Mouse (Mus musculus): ENCODE results near the gene G2e3. TPM values are rescaled to one million over a fixed set of nuclear protein-coding genes. Genes with fewer than 3 reads are reported as not detected.

G2e3 gene
- 105 TPM in 1 of 2 replicates, not detected in the other for polyA plus RNA-seq (2012; ENCODE audit: insufficient read depth, insufficient read length, low replicate concordance, missing spikeins)

DNA sequence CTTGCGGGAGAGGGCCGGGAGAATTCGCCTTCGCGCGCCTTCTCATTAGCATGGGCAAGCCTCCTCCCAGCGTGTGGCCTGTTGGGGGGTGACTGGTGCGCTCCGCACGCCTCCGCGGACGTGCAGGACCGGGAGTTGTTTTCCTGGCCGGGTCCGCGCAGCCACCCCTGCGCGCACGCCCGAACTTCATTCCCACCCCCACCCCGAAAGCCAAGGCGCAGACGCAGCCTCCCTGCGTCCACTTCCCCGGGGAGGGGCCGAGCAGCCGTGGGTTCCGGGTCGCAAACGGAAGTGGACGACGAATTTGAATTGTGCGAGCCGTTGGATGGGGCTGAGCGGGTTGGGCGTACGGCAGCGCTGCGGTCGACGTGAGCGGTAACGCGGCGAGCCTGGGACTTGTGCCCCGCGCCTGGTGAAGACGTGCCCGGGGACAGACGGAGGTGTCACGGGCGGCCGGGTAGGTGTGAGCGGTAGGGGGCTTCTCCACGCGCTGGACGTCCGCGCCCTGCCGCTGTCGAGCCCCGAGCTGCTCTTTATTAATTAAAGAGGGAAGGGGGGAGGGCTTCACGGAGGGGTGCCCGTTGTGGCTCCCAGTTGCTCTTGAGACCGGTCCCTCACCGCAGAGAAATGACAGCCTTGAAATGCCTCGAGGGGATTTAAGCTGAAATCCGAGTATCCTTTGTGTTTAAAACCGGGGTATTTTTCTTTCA lies at the start of gene G2e3:
G2e3 (plus strand) TSS at position 74 of the 710 bp plus-strand sequence.
- under 1% methylated on average over 70 of the region's 70 CpGs for WGBS
- TF ChIP-seq CTCF (IDR thresholded peaks at IDR 0.05; ENCODE audit: insufficient read depth, low read depth, low read length), result no peak
- peak; percentile 69 for TF ChIP-seq POLR2A (IDR thresholded peaks at IDR 0.05; ENCODE audit: insufficient read depth, low read depth, low read length)
- H3K4me1 ChIP-seq (ENCODE audit: control insufficient read depth, insufficient read depth, low read length), result no peaks in the 10 kb centered on the region
- H3K27ac ChIP-seq (ENCODE audit: insufficient read depth, low read depth, low read length), result peak within 1 kb of the TSS; percentile 6; the same call in 1 of the 2 replicates
- H3K4me3 ChIP-seq (ENCODE audit: insufficient read depth, low read depth, low read length), result peak within 1 kb of the TSS; percentile 58

DNA sequence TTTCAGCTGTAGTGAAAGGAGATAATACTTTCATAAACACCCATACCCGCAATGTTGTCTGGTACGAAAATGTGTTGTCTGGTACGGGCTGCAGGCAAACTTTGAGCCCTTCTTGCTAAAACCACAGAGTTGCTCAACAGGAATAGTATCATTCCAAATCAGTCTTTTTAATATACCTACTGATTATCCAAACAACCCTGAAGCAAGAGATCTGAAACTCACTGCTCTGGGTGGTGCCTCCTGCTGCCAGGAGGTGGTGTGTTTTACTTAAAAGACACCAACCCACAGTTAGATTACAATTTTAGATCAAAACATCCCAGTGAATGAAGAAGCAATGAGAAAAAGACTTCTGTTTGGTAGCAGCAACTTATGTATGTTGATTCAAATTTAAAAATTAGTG lies 24.3 kb upstream of the G2e3 start:
- TF ChIP-seq POLR2A (IDR thresholded peaks at IDR 0.05; ENCODE audit: insufficient read depth, low read depth, low read length) (no peak), CTCF (IDR thresholded peaks at IDR 0.05; ENCODE audit: insufficient read depth, low read depth, low read length) (no peak)
- Histone ChIP-seq H3K27ac (ENCODE audit: insufficient read depth, low read depth, low read length) (no peak overlapping the region), H3K4me1 (ENCODE audit: control insufficient read depth, insufficient read depth, low read length) (no peaks in the 10 kb centered on the region), H3K4me3 (ENCODE audit: insufficient read depth, low read depth, low read length) (no peak overlapping the region)
- 66% methylated on average over 3 of the region's 3 CpGs for WGBS

DNA sequence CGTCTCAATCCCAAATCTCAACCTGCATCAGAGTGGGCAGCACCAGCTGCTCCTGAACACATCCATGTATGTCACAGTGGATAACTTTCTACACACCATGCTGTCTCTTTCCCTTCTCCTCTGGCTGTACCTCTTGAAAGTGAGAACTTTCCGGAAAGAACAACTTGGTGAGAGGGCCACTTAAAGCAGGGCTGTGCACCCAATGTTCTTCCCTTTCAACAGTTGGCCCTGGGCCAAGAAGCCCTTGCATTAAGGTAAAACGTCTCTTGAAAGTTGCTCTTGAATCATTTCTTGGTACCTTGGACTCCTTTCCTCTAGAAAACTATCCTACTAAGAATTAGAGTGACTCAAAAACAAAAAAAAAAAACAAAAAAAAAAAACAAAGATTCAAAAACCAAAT lies 21.0 kb upstream of the G2e3 start:
- no peak overlapping the region for H3K4me3 ChIP-seq (ENCODE audit: insufficient read depth, low read depth, low read length)
- WGBS, result 83% methylated on average over 3 of the region's 3 CpGs
- TF ChIP-seq CTCF (IDR thresholded peaks at IDR 0.05; ENCODE audit: insufficient read depth, low read depth, low read length) (no peak), POLR2A (IDR thresholded peaks at IDR 0.05; ENCODE audit: insufficient read depth, low read depth, low read length) (no peak)

DNA sequence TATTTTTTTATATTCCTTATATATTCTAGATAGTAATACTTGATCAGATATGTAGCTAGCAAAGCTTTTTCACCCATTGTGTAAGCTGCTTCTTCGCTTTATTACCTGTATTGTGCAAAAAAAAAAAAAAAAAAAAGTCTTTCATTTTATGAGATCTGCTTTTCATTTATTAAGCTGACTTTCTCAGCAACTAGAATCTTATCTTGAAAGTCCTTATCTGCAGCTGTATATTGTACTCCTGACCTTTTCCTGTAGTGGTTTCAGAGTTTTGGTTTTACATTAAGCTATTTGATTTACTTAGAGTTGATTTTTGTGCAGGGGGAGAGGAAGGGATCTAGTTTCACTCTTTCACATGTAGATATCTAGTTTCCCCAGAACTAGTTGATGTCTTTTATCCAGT lies 10.8 kb upstream of the G2e3 start:
- no peak overlapping the region for H3K27ac ChIP-seq (ENCODE audit: insufficient read depth, low read depth, low read length)
- WGBS, result 94% methylated on average over 1 of the region's 1 CpGs
- no peaks in the 10 kb centered on the region for H3K4me1 ChIP-seq (ENCODE audit: control insufficient read depth, insufficient read depth, low read length)
- no peak overlapping the region for H3K4me3 ChIP-seq (ENCODE audit: insufficient read depth, low read depth, low read length)
- TF ChIP-seq POLR2A (IDR thresholded peaks at IDR 0.05; ENCODE audit: insufficient read depth, low read depth, low read length) (no peak), CTCF (IDR thresholded peaks at IDR 0.05; ENCODE audit: insufficient read depth, low read depth, low read length) (no peak)

More for the DNA sequence above, 21.0 kb upstream of the G2e3 start:
- no peak overlapping the region for H3K27ac ChIP-seq (ENCODE audit: insufficient read depth, low read depth, low read length)
- no peaks in the 10 kb centered on the region for H3K4me1 ChIP-seq (ENCODE audit: control insufficient read depth, insufficient read depth, low read length)

DNA sequence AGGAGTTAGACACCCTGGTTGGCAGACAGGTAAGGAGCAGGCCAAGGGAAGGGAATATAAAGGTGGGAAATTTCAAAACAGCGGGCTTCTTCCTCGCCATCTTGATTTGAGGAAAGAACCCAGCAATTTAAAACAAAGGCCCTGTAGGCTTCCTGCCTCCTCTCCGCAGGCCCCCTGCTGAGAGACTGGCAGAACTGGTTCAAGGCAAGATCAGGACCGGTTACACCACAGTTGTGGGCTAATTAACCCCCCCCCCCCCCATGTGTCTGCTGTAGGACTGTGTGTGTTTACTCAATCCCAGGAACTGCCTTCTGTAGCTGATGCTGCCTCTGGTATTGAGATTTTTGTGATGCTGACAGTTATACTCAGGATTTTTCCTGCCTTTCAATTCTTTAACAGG lies 1.7 kb upstream of the G2e3 start:
- no peak for TF ChIP-seq CTCF (IDR thresholded peaks at IDR 0.05; ENCODE audit: insufficient read depth, low read depth, low read length)
- no peak for TF ChIP-seq POLR2A (IDR thresholded peaks at IDR 0.05; ENCODE audit: insufficient read depth, low read depth, low read length)
- WGBS, result 44% methylated on average over 4 of the region's 4 CpGs
- Histone ChIP-seq H3K4me1 (ENCODE audit: control insufficient read depth, insufficient read depth, low read length) (no peaks in the 10 kb centered on the region), H3K27ac (ENCODE audit: insufficient read depth, low read depth, low read length) (no peak overlapping the region), H3K4me3 (ENCODE audit: insufficient read depth, low read depth, low read length) (no peak overlapping the region)

DNA sequence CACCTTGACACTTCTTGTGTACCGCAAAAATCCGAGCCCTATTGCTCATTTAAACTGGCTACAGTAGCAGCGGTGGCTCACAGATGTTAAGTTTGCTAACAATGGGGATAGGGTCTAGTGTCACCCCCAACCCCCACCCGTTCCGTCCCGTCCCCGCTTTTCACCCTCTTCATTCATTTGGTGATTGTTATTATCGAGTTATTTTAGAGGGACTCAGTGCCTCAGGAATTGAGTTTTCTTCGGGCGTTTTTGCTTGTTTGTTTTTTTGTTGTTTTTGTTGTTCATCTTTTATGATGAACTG lies 787 bp downstream of the G2e3 start:
- H3K4me3 ChIP-seq (ENCODE audit: insufficient read depth, low read depth, low read length), result peak overlapping the region; percentile 58
- H3K4me1 ChIP-seq (ENCODE audit: control insufficient read depth, insufficient read depth, low read length), result no peaks in the 10 kb centered on the region
- 0 out of 2 replicates have a peak overlapping the region, but pooled peaks have one; percentile 6 for H3K27ac ChIP-seq (ENCODE audit: insufficient read depth, low read depth, low read length)
- WGBS, result under 1% methylated on average over 10 of the region's 10 CpGs
- no peak for TF ChIP-seq CTCF (IDR thresholded peaks at IDR 0.05; ENCODE audit: insufficient read depth, low read depth, low read length)
- no peak for TF ChIP-seq POLR2A (IDR thresholded peaks at IDR 0.05; ENCODE audit: insufficient read depth, low read depth, low read length)

DNA sequence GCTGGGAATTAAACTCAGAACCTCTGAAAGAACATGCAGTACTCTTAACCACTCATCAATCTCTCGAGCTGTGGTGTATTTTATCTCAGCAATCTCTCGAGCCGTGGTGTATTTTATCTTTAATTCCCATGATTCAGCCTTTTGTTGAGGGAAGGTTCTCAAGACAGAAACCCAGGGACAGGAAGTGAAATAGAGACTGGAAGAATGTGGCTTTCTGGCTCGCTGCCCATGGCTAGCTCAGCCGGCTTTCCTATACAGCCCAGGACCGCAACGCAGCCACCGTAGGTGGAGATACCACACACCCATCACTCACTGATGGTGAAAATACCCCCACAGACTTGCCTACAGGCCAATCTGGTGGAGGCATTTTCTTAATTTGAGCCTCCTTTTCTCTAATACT lies 7.4 kb downstream of the G2e3 start:
- no peak overlapping the region for H3K27ac ChIP-seq (ENCODE audit: insufficient read depth, low read depth, low read length)
- no peak overlapping the region for H3K4me3 ChIP-seq (ENCODE audit: insufficient read depth, low read depth, low read length)
- 75% methylated on average over 8 of the region's 8 CpGs for WGBS
- TF ChIP-seq CTCF (IDR thresholded peaks at IDR 0.05; ENCODE audit: insufficient read depth, low read depth, low read length) (no peak), POLR2A (IDR thresholded peaks at IDR 0.05; ENCODE audit: insufficient read depth, low read depth, low read length) (no peak)
- H3K4me1 ChIP-seq (ENCODE audit: control insufficient read depth, insufficient read depth, low read length), result no peaks in the 10 kb centered on the region

DNA sequence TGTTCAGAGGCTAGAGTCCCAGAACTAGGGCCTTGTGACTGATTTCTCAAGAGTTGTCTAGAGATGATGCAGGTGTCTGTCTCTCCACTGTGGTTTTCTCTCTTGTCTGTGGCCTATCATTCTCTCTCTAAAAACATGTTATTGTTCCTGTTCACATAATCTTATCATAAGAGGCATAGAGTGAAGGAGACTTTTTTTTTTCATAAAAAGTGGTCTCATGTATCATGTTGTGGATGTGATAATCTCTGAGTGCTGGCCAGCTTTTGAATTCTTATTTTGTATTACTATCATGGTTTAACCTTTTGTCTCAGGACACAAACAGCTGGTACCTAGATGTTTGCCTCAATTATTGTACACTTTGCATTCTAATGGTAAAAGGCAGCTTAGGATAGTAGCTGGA lies 13.4 kb downstream of the G2e3 start:
- Histone ChIP-seq H3K4me3 (ENCODE audit: insufficient read depth, low read depth, low read length) (no peak overlapping the region), H3K27ac (ENCODE audit: insufficient read depth, low read depth, low read length) (no peak overlapping the region), H3K4me1 (ENCODE audit: control insufficient read depth, insufficient read depth, low read length) (no peaks in the 10 kb centered on the region)
- TF ChIP-seq CTCF (IDR thresholded peaks at IDR 0.05; ENCODE audit: insufficient read depth, low read depth, low read length), result no peak
- no peak for TF ChIP-seq POLR2A (IDR thresholded peaks at IDR 0.05; ENCODE audit: insufficient read depth, low read depth, low read length)

DNA sequence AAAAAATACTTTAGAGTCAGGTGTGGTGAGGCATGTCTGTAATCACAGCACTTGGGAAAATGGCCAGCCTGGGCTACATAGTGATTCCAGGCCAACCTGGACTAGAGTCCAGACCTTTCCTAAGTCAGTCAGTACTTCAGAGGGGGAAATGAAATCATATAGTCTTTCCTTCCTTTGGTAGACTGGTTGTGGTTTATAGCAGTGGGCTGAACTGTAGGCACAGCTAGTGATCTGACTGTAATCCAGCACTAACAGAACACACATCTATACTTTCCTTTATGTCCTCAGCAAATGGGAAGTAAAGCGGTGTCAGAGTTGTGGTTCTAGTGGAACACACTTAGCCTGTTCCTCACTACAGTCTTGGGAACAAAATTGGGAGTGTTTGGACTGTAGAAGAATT lies 15.0 kb downstream of the G2e3 start:
- no peak for TF ChIP-seq POLR2A (IDR thresholded peaks at IDR 0.05; ENCODE audit: insufficient read depth, low read depth, low read length)
- H3K27ac ChIP-seq (ENCODE audit: insufficient read depth, low read depth, low read length), result no peak overlapping the region
- no peaks in the 10 kb centered on the region for H3K4me1 ChIP-seq (ENCODE audit: control insufficient read depth, insufficient read depth, low read length)
- 92% methylated on average over 1 of the region's 1 CpGs for WGBS
- no peak overlapping the region for H3K4me3 ChIP-seq (ENCODE audit: insufficient read depth, low read depth, low read length)

DNA sequence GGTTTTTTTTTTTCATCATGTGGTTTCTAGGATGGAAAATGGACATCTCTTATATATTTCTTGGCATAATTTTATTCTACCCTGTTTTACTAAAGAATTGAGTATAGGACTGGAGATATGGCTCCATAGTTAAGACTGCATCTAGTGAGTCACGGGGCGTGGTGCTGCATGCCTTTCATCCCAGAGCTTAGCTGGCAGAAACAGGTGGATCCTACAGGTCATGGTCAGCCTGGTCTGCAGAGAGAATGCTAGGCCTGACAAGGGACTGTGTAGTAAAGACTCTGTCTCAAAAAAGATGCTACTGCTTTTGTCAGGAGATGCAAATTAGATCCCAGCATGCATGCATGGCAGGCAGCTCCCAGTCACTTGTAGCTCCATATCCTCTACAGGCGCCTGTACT lies 20.6 kb downstream of the G2e3 start:
- TF ChIP-seq POLR2A (IDR thresholded peaks at IDR 0.05; ENCODE audit: insufficient read depth, low read depth, low read length) (no peak), CTCF (IDR thresholded peaks at IDR 0.05; ENCODE audit: insufficient read depth, low read depth, low read length) (no peak)
- Histone ChIP-seq H3K4me1 (ENCODE audit: control insufficient read depth, insufficient read depth, low read length) (no peaks in the 10 kb centered on the region), H3K27ac (ENCODE audit: insufficient read depth, low read depth, low read length) (no peak overlapping the region), H3K4me3 (ENCODE audit: insufficient read depth, low read depth, low read length) (no peak overlapping the region)
- 100% methylated on average over 3 of the region's 3 CpGs for WGBS

Data from olfactory bulb, adult 2 months (tissue).